Mouse (Mus musculus): ENCODE measurements around the gene Camsap2. TPM values are rescaled to one million over a fixed set of nuclear protein-coding genes. Genes with fewer than 3 reads are reported as not detected.

The Camsap2 gene
- total RNA-seq (2021): 39.4 and 46.0 TPM in 2 replicates
- long read RNA-seq, partial matches to known transcripts: 3 of 3 reads
- long read RNA-seq, other reads (novel, unspliced or antisense): 0 of 3 reads

DNA sequence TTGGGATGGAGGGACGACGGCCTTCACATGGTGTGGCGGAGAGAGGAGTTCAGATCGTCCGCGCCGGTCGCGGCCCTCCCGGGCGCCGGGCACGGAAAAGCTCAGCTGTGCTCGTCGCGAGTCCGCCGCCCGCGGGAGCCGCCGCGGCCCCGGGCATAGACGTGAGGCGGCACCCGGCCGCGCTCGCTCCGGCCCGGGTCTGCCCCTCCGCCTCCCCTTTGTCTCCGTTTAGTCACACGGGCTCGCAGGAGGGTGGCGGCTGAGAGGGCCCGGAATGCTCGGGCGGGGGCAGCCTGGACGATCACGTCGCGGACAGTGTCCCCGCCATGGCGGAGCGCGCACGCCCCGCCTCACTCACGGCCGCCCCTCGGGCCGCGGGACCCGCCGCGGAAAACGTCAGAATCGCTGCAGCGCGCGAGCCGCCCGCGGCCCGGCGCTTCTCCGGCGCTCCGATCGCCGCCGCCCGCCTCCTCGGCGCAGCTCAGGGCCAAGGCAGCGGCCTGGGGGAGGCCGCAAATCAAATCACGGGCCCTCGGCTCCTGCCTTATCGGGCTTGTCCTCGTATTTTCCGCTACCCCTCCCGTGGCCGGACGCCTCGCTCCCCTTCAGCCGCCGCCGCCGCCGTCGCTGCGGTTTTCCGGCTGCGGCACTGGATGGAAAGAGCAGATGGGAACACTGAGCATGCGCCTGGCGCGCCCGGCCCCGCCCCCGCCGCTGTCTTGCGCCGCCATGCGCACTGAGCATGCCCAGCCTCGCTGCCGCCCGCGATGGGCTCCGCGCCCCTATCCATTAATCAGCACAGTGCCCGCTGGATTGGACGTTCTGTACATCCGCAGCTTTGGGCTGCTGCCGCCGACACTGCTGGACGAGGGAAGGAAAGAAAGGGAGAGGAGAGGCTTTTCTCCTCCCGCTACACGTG is at the start of gene Camsap2:
TSS of gene Camsap2 (minus strand) at position 651 of the 919 bp plus-strand sequence.
- DNase-seq: peak; percentile 97

DNA sequence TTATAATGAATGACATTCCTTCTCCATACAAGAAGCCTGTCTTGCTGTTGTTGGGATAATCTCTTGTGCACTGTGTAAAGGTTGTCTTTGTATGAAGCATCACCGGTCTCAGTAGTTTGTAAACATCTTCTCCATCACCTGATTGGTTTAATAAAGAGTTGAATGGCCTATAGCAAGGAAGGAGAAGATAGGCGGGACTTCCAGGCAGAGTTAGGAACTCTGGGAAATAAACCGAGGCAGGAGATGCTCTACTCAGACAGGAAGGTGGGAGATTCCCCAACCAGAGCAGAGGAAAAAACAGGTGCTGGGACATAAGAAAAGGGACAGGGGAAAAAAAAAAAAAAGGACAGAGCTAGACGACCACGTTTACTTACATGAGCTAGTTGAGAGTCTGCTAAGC is 49.2 kb upstream of the Camsap2 start:
- no peak for DNase-seq

DNA sequence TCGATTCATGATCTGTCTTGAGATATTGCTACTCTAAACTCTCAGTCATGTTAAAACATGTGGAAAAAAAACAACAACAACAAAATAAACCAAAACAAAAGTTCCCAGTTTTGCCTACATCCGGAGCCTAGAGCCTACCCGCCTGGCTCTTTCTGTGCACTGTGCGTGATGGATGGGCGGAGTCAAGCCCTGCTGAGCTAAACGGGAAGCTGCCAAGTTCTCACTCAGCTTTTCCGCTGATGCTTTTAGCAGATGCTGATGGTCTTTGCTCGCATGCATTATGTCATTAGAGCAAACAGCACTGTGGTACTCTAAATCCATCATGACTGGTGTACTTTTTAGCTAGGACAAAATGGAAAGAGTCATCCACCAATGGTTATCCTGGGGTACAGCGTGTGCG is 48.6 kb upstream of the Camsap2 start:
- DNase-seq: no peak

DNA sequence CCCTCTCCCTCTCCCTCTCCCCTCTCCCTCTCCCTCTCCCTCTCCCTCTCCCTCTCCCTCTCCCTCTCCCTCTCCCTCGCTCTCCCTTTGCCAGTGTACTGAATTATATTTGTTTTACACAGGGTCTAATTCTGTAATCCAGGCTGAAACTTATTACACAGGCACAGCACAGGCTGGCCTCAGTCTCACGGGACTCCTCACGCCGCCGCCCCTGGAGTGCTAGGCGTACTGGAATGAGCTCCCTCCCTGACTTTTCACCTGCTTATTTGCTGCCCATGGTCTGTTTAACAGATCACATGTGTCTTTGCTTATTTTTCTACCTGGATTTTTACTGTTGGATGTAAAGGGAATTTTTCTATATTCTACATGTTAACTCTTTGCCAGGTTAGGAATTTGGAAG is 41.0 kb upstream of the Camsap2 start:
- no peak for DNase-seq

DNA sequence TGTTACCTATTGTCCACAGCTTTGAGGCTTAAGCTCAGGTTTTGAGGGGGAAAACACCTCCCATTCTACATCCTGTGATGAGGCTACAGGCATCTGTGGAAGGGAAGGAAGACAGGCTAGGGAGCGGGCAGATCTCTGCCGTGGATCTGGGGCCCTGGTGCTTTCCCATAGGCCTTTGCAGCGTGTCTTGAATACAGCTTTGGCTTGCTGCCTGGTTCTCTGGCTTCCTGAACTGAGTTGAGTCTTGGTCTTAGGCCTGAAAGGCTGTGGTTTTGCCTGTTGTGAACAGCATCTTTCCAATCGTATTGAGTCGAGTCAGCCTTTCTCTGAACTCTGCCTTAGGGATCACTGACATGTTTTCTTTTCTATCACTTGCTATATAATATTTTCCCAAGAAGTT is 35.7 kb upstream of the Camsap2 start:
- no peak for DNase-seq

DNA sequence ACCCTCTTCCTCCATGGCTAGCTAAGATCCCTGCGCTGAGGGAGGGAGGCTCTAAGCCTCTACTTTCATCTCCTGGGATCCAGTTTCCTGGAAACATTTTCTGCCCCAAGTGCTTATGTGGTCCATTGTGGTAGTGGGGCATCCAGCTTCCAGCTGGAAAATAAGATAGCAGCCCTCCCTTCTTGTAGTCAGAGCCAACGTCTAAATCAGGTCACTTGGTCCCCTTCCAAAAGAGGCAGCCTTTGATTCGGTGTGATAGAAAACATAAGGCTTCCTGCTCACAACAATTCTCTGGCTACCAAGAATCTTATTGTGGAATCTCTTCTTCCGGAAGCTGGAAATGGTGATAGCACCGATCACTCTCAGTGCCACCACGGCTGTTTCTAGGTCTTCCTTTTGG is 35.3 kb upstream of the Camsap2 start:
- no peak for DNase-seq

DNA sequence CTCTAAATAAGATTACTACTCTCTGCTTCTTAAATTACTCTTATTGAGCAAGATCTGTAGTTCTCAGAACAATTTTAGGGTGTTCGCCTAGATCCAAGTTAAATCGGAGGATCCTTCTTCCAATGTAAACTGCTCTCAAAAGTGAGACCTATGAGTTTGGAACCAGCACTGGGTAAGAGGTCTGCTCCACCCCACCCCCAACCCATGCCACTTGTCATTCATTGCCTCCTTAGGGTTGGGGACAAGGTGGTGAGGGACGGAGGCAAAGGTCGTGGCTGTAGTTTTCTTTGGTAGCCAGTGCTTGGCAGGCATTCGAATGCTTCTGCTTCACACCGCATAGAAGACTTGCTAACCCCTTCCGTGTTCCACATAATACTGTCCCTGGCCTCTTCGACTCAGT is 34.7 kb upstream of the Camsap2 start:
- DNase-seq: no peak

DNA sequence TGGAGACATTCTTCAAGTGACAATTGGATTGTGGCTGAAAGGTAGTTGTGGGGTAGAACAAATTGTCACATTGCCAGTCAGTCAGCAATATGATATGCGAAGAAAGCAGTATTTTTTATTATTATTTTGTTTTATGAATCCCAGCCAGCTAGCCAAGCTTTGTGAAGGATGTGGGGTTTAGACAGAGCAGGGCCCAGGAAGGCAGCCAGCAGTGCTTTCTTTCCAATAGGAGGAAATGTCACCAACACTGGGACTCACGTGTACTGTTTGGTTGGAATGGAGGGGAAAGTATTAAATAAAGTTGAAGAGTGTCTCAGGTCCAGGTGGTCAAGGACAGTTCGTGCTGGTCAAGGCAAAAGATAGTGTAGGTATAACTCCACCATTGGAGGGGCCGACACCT is 34.3 kb upstream of the Camsap2 start:
- DNase-seq: no peak

DNA sequence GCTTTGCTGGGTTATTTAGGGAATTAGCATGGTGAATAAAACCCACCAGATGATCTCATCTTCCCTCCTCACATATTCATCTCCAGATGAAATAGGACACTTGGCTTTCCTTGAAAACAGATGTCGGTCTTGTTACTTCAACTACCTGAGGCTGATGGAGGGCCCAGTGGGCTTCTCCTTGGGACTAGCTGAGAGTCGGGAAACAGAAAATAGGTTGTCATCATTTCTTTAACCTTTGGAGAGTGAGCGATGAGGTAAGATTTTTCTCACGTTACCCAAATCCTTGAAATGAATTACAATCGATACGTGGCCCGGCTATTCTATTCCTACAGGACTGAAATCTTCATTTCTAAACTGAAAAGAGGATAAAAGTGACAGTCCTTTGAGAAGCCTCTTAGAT is 33.4 kb upstream of the Camsap2 start:
- DNase-seq: no peak

DNA sequence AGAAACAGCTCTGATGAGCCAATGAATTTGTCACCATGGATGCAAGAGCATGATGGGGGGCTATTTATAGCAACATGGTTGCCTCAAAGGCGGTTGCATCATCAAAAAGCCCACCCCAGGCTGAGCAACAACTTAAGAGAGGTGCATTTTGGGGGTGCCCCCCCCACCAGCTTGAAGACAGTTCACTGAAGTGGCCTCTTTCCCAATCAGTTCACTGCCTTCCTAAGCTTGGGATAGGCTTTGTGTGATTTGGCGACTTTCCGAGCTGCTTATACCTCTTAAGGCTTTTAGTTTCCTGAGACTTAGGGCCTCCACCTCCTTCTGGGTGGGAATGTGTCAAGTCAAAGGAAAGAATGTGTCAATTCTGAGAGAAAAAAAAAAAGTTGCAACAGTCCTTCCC is 20.1 kb upstream of the Camsap2 start:
- no peak for DNase-seq

DNA sequence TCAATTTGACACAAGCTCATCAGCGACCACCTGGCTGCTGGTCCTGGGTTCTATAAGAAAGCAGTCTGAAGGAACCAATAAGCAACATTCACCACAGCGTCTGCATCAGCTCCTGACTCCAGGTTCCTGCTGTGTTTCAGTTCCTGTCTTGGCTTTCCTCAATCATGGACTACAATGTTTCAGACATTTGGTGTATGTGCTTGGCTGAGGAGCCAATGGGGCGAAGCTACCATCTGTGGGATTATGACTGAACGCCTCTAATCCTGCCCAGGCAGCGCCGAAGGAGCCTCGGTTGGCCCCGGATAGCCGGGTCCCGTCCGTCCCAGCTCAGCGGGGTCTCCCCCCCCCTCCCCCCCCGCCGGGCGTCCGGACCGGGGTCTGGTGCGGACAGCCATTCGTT is 18.8 kb upstream of the Camsap2 start:
- DNase-seq: peak; percentile 79

DNA sequence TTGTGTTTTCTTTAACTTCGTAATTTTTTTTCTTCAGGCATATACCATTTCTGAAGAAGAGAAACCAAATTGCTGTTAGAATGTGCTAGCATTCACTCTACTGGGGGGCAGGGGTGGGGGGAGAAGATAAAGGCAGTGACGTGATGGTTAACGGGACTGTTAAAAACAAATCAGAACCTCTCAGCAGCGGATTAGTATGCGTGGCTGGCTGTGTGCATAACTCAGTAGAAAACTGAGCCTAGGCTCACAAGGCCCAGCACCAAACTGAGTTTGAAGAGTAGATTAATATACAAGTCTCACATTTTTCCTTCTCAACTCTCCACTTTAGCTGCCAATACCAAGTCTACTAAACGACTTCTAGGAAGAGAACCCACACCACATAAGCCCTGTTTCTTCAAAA is 17.1 kb upstream of the Camsap2 start:
- no peak for DNase-seq

DNA sequence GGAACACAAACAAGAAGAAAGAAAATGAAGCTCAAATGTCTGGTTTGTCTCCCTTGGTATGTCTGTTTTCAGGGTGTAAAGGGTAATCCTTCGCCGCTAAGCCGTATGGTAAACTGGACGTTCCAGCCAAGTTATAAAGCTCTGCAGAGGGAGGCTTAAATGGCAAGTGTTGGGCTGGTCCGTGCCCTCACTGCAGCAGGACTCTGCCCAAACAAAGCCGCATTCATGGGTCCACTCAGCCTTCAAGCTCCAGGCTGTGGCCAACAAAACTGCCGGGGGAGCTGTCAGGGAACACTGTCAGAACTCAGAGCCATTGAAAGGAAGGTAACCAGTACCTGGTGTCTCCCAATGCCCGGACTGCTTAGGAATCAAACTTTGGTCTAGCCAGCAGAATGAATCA is 16.7 kb upstream of the Camsap2 start:
- DNase-seq: no peak

DNA sequence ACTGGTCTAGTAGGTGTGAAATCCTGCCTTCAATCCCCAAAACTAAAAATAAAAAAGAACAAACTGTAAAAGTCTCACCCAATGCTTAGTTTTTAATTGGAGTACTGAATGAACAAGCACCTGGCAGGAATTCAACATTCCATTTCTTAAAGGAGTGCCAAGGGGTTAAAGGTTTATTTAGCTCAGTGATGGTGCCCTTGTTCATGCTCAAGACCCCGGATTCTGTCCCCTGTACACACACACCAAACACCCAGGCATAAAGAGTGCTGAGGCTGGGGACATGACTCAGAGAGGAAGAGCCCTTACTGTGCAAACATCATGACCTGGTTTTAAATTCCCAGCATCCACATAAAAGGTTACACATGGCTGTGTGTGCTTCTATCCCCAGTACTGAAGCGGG is 15.5 kb upstream of the Camsap2 start:
- DNase-seq: no peak

DNA sequence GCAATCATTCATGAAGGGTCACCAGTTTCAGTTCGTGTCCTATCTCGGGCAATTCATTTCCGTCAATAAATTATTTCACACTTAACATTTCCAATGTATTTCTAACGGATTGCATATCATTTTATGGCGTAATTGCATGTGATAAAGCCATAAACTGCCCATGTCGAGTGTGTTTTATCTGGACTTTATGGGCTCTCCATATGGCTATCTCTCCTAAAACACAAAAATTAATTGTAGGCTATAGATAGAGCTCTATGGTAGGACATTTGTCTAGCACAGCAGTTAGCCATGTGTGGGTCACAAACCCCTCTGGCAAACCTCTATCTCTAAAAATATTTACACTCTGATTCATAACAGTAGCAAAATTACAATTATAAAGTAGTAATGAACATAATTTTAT is 15.0 kb upstream of the Camsap2 start:
- DNase-seq: no peak

DNA sequence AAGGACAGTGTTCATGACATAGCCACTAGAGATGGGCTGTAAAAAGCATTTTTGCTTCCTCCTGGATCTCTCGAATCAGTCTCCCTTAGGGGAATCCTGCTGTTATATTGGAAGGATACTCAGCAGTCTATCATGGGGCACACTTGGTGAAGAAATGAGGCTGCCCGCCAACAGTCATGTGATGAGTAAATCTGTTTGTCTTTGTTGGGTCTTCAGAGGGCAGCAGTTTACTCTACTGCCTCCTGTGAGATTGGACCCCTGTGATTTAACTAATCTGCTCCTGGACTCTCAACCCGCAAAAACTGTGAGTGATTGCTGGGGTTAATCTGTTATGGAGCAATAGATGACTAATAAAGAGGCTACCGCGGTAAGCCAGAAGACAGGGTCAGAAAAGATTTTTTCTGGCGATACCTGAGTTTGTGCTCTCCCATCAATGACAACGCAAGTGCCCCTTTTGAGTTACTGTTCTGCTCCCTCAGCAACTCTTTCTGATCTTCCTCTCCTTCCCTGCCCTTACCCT is 13.0 kb upstream of the Camsap2 start:
- no peak for DNase-seq

DNA sequence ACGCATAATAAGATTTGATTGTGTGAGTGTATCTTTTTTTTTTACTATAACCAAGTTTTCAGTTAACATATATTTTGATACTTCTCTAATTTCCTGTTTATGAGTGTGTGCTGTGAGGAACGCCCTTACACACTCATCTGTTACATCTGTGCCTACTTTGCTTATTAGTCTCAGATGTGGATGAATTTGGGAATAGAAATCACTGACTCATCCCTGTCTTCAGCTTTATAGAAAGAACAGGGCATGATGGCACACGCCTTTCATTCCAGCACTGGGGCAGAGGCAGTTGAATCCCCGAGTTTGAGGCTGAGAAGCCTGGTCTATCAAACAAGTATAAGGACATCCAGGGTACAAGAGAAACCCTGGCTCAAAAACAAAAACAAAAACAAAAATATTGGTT is 9.7 kb upstream of the Camsap2 start:
- DNase-seq: no peak

DNA sequence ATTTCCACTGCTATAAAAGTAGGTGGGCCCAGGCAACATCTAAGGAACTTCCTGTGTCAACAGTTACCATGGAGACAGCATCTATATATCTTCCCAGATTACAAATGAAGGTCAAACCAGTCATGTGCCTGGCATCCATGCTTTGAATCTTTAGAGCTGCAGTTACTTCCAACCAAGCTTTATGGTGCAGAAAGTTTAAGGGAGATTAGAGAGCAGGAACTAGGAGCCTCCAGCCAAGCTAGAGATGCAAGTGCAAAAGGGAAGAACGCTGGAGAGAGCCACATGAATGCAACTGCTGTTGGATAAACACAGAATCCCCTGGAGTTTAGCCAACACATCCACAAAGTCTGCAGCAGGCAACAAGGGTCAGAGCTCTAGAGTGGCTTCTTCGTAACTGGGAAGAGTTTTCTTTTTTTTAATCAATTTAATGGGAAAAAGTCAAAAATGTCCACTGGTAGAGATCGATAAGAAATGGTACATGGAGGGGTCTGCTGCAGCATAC is 4.8 kb upstream of the Camsap2 start:
- no peak for DNase-seq

DNA sequence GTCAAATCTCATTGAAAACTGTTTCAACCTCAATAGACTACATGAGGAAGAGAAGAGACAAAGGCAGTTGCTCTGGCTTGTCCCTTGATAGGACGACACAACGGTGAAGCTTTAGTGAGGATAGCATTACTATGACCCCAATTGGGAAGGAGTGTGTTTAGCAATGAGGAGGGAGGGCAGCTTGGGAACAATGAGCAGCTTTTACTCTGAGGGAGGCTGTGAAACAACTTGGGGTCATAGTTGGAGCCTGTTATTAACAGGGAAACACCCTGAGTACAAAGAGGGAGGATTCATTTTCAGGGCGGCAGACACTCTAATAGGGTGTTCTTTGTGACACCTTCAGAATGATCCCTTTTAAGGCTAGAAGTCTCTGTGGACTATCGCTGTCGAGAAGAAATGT is 2.2 kb upstream of the Camsap2 start:
- DNase-seq: no peak

DNA sequence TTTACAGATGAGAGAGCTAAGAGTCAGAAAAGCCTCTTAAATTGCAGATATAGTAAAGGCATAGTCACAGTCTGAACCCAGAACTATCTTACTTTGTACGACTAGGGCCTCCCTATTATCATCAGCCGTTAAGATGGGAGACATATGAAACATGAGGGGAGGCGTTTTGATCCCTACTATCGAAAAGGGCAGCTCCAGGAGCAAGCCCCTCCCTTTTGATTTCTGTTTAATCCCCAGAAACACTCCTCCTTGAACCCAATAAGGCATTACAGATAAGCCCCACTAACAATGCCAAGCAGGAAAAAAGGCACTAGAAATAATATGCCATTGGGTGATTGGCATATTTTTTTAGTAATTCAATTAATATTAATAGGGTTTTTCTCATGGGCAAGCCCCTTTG is 1.2 kb upstream of the Camsap2 start:
- DNase-seq: no peak

DNA sequence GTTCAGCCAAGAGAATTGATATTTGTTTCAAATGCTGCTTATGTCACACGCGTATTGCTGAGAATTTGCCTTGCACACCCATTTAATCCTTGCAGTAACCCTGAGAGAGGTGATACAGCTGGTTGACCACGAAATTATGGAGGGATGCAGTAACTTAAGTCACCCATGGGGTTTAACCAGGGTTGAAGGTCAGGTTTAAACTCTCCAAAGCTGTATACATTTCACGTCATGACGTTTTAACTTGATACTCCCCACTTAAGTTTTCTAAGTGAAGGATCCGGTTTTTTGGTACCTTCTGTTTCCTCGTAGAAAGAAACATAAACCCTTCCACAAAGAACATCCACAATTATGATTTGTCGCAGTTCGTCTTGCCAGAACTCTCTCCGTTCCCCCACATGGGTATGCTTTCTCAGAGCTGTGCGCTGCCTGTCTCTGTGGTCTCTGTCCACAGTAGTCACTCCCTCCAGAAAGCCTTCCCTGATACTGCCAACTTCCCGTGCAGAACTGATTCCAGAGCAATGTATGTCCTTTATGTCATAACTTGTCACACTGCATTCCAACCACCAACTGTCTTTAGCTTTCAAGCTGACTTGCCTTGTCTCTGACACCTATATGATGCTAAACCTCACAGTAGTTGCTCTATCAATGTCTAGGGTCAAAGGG is 600 bp upstream of the Camsap2 start:
- no peak for DNase-seq

DNA sequence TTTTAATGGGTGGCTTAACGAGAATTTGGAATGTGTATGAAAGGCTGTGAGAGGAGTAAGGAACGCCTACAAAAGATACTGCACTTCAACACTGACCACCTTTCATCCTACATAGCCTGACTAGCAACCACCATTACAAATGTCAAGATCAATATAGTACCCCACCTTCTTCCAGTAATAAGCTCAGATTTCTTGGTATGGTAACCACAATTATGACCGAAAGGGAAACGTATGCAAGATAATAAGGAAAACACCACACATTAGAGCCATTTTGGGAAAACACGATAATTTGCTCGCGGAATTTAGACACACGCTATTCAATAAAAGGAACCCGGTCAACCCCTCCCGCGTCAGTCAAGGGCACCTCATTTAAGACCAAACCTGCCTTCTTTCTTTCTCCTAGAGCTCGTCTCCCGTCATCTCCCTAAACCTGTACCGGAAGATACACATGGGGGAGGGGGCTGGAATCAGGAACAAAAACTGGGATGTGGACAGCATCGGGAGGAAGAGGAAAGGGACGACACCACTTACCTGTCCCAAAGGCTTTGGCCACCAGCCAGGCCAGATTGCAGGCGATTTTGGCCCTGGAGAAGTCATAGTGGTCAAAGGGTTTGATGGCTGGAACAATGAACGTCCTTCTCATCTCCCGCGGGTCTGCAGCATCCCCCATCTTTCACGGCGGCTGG is 993 bp downstream of the Camsap2 start:
- DNase-seq: no peak

DNA sequence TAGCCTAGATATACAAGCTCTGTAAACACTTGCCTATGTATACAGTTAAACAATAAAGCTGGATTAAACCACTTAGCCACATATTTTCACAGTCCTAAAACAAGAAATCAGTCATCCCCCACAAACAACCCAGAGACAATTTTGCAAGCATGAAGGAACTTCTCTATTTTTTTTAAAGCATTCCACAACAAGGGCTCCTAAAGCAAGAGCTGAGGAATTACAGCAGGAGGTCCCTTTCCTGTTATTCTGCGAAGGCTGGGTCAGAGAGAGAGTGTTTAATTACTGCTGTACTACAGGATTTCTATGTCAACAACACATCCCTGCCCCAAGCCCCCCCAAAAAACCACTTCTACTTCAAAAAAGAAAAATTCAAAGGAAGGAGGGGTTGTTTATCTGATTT is 1.6 kb downstream of the Camsap2 start:
- DNase-seq: no peak
